In genomic region chr13:51099560-51100232, GRCm38 (mm10) we compare ENCODE assay signal across 7 mouse cellular contexts. TPM values are rescaled to one million over a fixed set of nuclear protein-coding genes. Genes with fewer than 3 reads are reported as not detected.
DNase-seq lines count a peak whose midpoint lies in the region; ATAC-seq and TF ChIP-seq lines count a peak whose summit lies in the region.

No protein-coding gene starts in this region.

- no peak for TF ChIP-seq CTCF in spleen, adult 2 months (IDR thresholded peaks at IDR 0.05; ENCODE audit: extremely low read depth, insufficient read depth, insufficient read length, insufficient replicate concordance)
- no peak for TF ChIP-seq CTCF in olfactory bulb, adult 2 months (IDR thresholded peaks at IDR 0.05; ENCODE audit: insufficient read depth, low read depth, low read length)

- 10% methylated on average over 26 of the region's 26 CpGs for WGBS in spleen, adult 2 months
- WGBS in embryonic facial prominence, embryonic 11.5 days, result 5% methylated on average over 26 of the region's 26 CpGs
- 2% methylated on average over 26 of the region's 26 CpGs for WGBS in hindbrain, embryonic 16.5 days
- 7% methylated on average over 26 of the region's 26 CpGs for WGBS in liver, embryonic 15.5 days (ENCODE audit: insufficient replicate concordance)
- 1% methylated on average over 26 of the region's 26 CpGs for WGBS in olfactory bulb, adult 2 months

- H3K9me3 ChIP-seq in embryonic facial prominence, embryonic 11.5 days (replicated peaks; ENCODE audit: control insufficient read depth, low read length), result no peaks in the 10 kb centered on the region; the same call in none of the 2 replicates
- no peaks in the 10 kb centered on the region for H3K9me3 ChIP-seq in hindbrain, embryonic 16.5 days (ENCODE audit: control insufficient read depth, low read length)
- no peaks in the 10 kb centered on the region for H3K9me3 ChIP-seq in liver, embryonic 15.5 days (replicated peaks)

- peak overlapping the region; percentile 91 for H3K4me2 ChIP-seq in embryonic facial prominence, embryonic 11.5 days (ENCODE audit: low read depth, low read length)
- peak overlapping the region; percentile 73 for H3K4me2 ChIP-seq in hindbrain, embryonic 16.5 days (ENCODE audit: low read length)
- peak overlapping the region; percentile 90 for H3K4me2 ChIP-seq in liver, embryonic 15.5 days

- peak overlapping the region; percentile 7; the same call in 1 of the 2 replicates for H3K27ac ChIP-seq in spleen, adult 2 months (ENCODE audit: insufficient read depth, low read length)
- H3K27ac ChIP-seq in embryonic facial prominence, embryonic 11.5 days (replicated peaks; ENCODE audit: low read depth, low read length), result no peak overlapping the region
- peak overlapping the region; percentile 92 for H3K27ac ChIP-seq in hindbrain, embryonic 16.5 days (ENCODE audit: low read depth, low read length)
- H3K27ac ChIP-seq in liver, embryonic 15.5 days (replicated peaks), result no peak overlapping the region
- H3K27ac ChIP-seq in olfactory bulb, adult 2 months (ENCODE audit: insufficient read depth, low read depth, low read length), result peak overlapping the region; percentile 77

- peaks cover 2% of the 10 kb centered on the region for H3K4me1 ChIP-seq in spleen, adult 2 months (ENCODE audit: control insufficient read depth, insufficient read depth, insufficient read length)
- H3K4me1 ChIP-seq in embryonic facial prominence, embryonic 11.5 days (ENCODE audit: control insufficient read depth, insufficient read depth, low read length), result no peaks in the 10 kb centered on the region
- peaks cover 22% of the 10 kb centered on the region for H3K4me1 ChIP-seq in hindbrain, embryonic 16.5 days (ENCODE audit: control insufficient read depth, insufficient read depth, low read depth, low read length)
- peaks cover 29% of the 10 kb centered on the region for H3K4me1 ChIP-seq in liver, embryonic 15.5 days (replicated peaks)
- peaks cover 7% of the 10 kb centered on the region; the same call in 1 of the 2 replicates for H3K4me1 ChIP-seq in olfactory bulb, adult 2 months (ENCODE audit: control insufficient read depth, insufficient read depth, low read length)

- no peaks in the 10 kb centered on the region for H3K27me3 ChIP-seq in spleen, adult 2 months (ENCODE audit: control insufficient read depth, insufficient read depth, low read length)
- H3K27me3 ChIP-seq in embryonic facial prominence, embryonic 11.5 days (ENCODE audit: control insufficient read depth, insufficient read depth, low read length), result no peaks in the 10 kb centered on the region
- no peaks in the 10 kb centered on the region for H3K27me3 ChIP-seq in hindbrain, embryonic 16.5 days (replicated peaks; ENCODE audit: control insufficient read depth, insufficient read depth, low read length)
- peaks cover 24% of the 10 kb centered on the region for H3K27me3 ChIP-seq in liver, embryonic 15.5 days

- peak overlapping the region; percentile 98 for H3K9ac ChIP-seq in embryonic facial prominence, embryonic 11.5 days (replicated peaks; ENCODE audit: low read length)
- peak overlapping the region; percentile 92 for H3K9ac ChIP-seq in hindbrain, embryonic 16.5 days (ENCODE audit: low read depth, low read length)
- peak overlapping the region; percentile 39; the same call in 1 of the 2 replicates for H3K9ac ChIP-seq in liver, embryonic 15.5 days

- no peak for DNase-seq in spleen, adult 2 months (ENCODE audit: low read depth in 1 of 2, low spot score in 2 of 2)
- no peak for DNase-seq in spleen, adult 12 weeks (ENCODE audit: low spot score)
- peak; percentile 66 for DNase-seq in embryonic facial prominence, embryonic 11.5 days (ENCODE audit: low spot score)
- DNase-seq in thymus, postnatal 36 days, result no peak

- ATAC-seq in embryonic facial prominence, embryonic 11.5 days (replicated peaks; ENCODE audit: insufficient number of reproducible peaks, low FRiP score, low TSS enrichment, low read depth), result peak; percentile 17; the same call in 1 of the 2 replicates
- ATAC-seq in hindbrain, embryonic 16.5 days, result peak; percentile 26
- ATAC-seq in liver, embryonic 15.5 days (ENCODE audit: insufficient read depth), result no peak

- H3K36me3 ChIP-seq in spleen, adult 2 months (ENCODE audit: control insufficient read depth, insufficient read depth, low read length), result no peaks in the 10 kb centered on the region
- H3K36me3 ChIP-seq in embryonic facial prominence, embryonic 11.5 days (replicated peaks; ENCODE audit: control insufficient read depth, insufficient read depth, low read depth, low read length), result no peaks in the 10 kb centered on the region
- H3K36me3 ChIP-seq in hindbrain, embryonic 16.5 days (ENCODE audit: control insufficient read depth, insufficient read depth, low read length), result no peaks in the 10 kb centered on the region
- H3K36me3 ChIP-seq in liver, embryonic 15.5 days (replicated peaks), result no peaks in the 10 kb centered on the region

- TF ChIP-seq POLR2A in spleen, adult 2 months (IDR thresholded peaks at IDR 0.05; ENCODE audit: low read depth, low read length), result no peak
- TF ChIP-seq POLR2A in olfactory bulb, adult 2 months (IDR thresholded peaks at IDR 0.05; ENCODE audit: insufficient read depth, low read depth, low read length), result no peak

- H3K4me3 ChIP-seq in spleen, adult 2 months (ENCODE audit: extremely low read depth, insufficient read depth, insufficient read length), result peak overlapping the region; percentile 76
- peak overlapping the region; percentile 78 for H3K4me3 ChIP-seq in embryonic facial prominence, embryonic 11.5 days (ENCODE audit: low read depth, low read length)
- H3K4me3 ChIP-seq in hindbrain, embryonic 16.5 days (ENCODE audit: low read length), result peak overlapping the region; percentile 65
- H3K4me3 ChIP-seq in liver, embryonic 15.5 days (replicated peaks), result peak overlapping the region; percentile 77
- peak overlapping the region; percentile 98 for H3K4me3 ChIP-seq in olfactory bulb, adult 2 months (ENCODE audit: insufficient read depth, low read depth, low read length)

RNA-seq across cellular contexts. Expression of gene Spin1, which starts 1.0 kb away (rescaled TPM):
- polyA plus RNA-seq in spleen, adult 2 months (2012; rRNA removed), result 11.5 and 12.2 TPM in 2 replicates
- 135 and 149 TPM in 2 replicates for polyA plus RNA-seq in embryonic facial prominence, embryonic 11.5 days (2014; fragmentation: Nextera tagmentation; extraction: Ambion mirVana)
- polyA plus RNA-seq in hindbrain, embryonic 16.5 days (2015; fragmentation: Nextera tagmentation; extraction: Ambion mirVana), result 145 and 158 TPM in 2 replicates
- 9.2 and 10.7 TPM in 2 replicates for polyA plus RNA-seq in liver, embryonic 15.5 days (2015; fragmentation: Nextera tagmentation; extraction: Ambion mirVana)
- polyA plus RNA-seq in olfactory bulb, adult 2 months (2012; ENCODE audit: insufficient read depth, insufficient read length, low replicate concordance, missing spikeins), result not detected in 2 replicates

Comparison
In these comparisons a context has a peak if more than half of its experiments do, and no peak if none do; other contexts are left out.
1. H3K27ac ChIP-seq: peak in spleen, adult 2 months (single experiment), hindbrain, embryonic 16.5 days (single experiment) and olfactory bulb, adult 2 months (single experiment); none in embryonic facial prominence, embryonic 11.5 days (single experiment) and liver, embryonic 15.5 days (single experiment).
2. H3K9ac ChIP-seq: peak in every context shown above with its lines; median percentile 98 in embryonic facial prominence, embryonic 11.5 days; 92 in hindbrain, embryonic 16.5 days; 39 in liver, embryonic 15.5 days.
3. Peak in every context shown above with its lines, with median percentiles within 50 percentile points of each other: H3K4me3 ChIP-seq and H3K4me2 ChIP-seq.